Mouse (Mus musculus) thymus, adult 18-20 months (tissue): ENCODE data around the gene Hmx3.

Experiments
- DNase-seq, 2 experiments: peaks; one replicate each; pipeline ENCODE4 v3.0.0; 2022; ENCODE audit warnings: mixed read lengths in 2 of 2

The Hmx3 gene

DNA sequence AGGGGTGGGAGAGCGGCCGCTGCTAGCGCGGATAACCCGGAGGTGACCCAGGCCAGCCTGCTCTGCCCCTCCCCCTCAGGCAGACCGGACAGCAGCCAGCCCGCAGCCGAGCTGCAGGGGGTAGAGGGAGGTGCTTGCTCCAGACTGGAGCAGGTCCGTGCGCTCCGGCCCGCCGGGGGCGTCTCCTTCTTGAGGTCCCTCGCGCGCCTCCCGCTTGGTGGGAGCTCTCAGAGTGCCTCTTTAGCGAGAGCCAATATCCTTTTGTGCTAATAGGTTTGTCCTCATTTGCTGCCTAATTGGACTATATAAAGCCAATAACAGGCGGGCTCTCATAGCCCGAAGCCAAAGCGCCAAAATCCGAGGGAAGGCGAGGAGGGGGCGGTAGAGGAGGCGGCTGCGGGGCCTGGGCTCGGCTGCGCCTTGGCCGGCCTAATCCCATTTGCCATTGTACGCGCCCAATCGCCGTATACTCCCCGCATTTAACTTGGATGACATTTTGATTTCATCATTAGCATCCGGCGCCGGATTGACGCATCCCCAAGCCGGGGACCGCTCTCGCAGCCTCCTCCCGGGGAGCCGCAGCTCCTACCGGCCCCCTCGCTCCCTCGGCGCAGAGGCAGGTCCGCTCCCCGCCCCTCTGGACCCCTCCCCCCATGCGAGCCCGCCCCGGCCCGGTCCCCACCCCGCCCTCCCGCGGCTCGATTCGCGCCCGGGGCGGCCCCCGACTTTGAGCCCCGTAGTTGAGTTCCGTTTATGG, at the start of gene Hmx3:
Gene Hmx3 (plus strand): TSS at position 753 of the 757 bp plus-strand sequence.
- DNase-seq: no peak

DNA sequence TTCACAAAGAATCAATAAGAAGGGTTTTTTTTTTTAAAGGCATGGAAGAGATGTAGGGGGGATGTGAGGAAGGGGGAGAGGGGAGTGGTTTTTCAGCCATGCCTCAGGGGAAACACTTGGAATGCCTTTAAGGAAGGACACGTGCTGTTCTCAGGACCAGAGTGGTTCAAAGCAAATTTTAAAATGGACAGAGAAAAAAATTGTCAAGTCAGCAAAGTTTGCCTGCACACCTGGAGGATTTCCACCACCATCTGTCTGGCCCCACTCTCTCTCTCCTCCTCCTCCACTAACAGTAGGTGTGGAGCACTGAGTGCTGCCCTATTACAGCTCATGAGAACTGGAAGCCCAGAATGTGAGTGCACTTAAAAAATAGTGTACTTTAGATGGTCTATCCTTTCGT, 38.9 kb upstream of the Hmx3 start:
- DNase-seq: no peak

DNA sequence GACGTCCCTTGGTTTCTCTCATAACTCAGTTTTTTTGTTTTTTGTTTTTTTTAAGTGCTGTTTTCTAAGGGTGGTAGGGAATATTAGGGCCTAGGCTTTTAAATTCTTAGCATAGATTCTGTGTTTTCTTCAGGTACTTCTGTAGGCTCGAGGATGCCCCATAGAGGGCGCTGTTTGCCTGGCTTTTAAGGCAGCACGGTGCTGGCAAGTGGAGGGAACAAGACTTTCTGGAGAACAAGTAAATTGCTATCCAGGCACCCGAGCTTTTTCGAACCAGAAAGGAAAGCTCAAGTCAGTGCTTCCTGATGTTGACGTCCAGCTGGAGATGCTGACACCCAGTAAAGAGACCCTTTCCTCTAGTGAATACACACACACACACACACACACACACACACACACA, 2.7 kb upstream of the Hmx3 start:
- peak; percentile 35 to 42 for DNase-seq

DNA sequence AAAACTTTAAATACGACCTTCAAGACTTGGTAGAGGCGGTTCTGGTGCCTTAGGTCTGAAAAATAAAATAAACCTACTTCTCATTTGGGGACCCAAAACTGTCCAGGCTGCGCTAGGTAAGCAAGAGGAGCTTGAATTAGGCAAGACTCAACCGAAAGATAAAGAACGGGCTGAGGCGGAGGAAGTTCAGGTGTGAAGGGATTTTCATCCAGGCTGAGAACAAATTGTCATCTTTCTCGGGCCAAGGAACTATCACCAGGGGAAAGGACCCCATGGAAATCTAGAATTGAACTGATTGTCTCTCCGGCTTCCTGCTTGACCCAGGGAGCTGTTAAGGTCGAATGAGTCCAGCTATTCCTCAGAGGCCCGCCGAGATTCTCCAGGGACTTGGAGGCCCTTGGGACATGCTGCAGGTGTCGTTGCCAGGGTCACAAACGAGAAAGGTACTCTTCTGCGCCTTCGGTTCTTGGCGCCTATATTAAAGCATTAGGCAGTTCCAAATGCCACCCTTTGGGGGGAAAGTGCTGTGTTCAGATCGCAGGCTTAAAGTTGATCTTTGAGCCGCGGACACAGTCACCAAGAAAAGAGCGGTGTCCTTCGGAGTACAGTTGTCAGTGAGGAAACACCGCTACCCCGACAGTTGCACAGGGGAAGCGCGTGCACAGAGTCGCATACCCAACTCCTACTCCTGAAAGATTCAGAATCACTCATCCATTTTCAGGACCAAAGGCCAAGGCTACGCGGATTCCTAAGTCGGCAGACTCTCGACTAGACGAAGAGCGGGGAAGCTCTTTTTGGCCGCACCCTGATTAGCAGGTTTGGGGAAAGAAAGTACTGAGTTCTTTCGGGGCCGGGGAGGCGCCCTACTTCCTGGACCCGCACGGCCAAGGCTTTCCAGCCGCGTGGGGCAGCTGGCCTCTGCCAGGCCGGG, 1.2 kb upstream of the Hmx3 start:
- DNase-seq: no peak

DNA sequence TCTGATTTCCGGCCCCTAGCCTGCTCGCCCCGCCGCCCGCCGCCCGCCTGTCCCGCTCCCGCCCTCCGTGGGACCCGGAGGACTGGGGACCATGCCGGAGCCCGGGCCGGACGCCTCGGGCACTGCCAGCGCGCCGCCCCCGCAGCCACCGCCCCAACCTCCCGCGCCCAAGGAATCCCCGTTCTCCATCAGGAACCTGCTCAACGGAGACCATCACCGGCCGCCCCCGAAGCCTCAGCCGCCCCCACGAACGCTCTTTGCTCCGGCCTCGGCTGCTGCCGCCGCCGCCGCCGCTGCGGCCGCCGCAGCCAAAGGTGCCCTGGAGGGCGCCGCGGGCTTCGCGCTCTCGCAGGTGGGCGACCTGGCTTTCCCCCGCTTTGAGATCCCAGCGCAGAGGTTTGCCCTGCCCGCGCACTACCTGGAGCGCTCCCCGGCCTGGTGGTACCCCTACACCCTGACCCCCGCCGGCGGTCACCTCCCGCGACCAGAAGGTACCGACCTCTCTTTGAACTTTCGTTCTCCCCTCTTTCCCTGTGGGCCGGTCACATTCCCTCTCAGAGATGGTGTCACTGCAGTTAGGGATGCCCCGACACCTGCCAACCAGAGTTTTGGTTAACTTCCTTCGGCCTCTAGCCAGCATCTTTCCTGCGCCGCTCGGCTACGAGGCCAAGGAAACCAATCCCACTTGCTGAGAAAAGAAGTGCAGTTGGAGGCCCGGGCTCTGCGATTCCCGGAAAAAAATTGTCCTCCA, 380 bp downstream of the Hmx3 start:
- DNase-seq: no peak

DNA sequence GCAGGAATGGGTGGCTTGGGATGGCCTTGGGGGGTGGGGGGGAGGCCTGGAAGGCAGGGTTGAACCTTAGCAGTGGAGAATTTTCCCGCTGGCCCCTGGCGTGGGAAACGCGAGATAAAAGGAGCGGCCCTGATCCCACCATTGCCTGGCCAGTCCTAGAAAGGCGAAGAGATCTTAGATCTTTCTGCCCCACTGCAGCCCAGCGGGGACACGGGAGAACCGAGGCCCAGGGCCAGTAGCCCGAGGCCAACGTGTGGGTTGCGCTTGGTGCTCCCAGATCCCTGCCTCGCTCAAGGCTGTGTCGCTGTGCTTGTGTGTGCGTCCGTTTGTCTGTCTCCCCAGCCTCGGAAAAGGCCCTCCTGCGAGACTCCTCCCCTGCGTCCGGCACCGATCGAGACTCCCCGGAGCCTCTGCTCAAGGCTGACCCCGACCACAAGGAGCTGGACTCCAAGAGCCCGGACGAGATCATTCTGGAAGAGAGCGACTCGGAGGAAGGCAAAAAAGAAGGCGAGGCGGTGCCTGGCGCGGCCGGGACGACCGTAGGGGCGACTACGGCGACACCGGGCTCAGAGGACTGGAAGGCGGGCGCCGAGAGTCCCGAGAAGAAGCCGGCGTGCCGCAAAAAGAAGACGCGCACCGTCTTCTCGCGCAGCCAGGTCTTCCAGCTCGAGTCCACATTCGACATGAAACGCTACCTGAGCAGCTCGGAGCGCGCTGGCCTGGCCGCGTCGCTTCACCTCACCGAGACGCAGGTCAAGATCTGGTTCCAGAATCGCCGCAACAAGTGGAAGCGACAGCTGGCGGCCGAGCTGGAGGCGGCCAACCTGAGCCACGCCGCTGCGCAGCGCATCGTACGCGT, 1.2 kb downstream of the Hmx3 start:
- DNase-seq: no peak

DNA sequence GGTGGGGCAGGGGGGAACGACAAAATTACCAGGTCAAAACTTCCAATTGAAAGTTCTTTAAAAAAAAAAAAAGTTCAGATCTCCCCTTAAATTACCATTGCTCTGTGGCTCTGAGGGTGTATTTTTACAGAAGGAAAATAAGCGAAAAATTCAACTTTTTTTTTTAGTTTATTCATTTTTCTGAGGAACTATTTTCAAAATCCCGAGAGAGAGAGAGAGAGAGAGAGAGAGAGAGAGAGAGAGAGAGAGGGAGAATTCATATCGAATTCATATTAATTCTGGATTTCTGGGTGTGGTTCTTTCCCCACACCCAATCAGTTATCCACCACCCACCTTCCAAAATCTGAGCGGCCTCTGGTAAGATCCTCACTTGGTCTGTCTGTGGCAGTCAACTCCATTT, 2.2 kb downstream of the Hmx3 start:
- no peak for DNase-seq

DNA sequence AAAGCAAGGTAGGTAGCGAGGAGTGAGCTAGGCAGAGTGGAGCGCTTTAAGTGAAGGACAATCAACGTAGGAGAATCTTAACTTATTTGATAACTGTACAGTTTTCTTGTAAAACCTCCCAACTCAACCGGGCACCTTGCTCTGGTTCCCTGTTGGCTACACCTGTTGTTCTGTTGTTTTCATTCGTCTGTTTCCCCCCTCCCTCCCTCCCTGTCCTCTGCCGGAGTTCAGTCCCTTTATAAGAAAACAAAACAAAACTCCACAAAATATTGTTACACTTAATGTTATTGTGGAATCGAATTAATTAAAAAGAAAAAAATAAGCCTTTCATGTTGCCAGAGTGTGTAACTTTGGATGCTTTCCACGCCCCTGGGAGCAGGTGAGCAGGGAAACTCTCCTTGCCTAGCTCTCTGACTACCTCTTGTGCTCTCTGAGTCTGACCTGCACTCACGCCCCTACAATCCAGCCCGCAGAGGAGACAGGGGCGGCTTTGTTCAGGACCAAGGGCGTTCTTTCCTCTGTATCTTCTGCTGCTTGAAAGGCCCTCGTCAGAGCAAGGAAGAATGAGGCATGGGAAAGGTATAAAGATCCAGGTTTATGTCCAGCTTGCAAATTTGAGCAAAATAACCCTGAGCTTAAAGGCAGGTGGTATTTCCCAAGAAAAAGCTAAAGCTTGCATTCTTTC, 3.2 kb downstream of the Hmx3 start:
- DNase-seq: no peak

DNA sequence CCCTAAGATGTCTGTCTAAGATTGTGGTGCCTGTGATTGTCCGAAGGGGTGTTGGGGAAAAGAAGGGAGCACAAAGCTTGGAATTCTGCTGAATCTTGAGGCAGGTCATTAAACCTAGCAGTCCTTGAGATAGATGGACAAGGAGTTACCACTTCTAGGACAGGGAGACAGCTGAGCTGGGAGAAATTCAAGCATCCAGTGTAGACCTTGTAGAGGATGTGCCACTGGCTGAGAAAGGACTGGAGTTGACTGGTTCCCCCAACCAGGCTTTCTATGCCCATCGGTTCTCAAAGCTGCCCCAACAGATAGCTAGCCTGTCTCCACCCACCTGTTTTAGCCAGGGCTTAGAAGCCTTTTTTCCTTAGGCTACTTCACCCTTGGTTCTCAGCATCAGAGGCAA, 3.8 kb downstream of the Hmx3 start:
- DNase-seq: no peak

DNA sequence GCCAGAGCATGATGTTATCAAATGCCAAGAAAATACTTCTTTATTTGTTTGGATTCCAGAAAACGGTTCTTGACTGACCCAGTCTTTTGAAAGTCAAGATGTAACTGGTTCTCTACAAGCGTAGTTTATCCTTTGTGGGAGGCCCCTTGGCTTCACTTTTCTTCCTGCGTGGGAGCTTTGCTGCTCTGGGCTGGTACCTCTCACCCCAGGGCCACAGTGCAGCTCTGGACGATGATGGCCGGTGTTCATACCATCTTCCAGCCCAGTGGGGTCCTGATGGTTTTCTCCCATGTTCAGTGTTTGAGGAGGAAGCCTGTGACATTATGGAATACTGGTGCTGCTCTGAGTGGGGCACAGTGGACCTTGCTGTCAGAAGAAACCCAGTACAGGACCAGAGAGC, 4.8 kb downstream of the Hmx3 start:
- no peak for DNase-seq

DNA sequence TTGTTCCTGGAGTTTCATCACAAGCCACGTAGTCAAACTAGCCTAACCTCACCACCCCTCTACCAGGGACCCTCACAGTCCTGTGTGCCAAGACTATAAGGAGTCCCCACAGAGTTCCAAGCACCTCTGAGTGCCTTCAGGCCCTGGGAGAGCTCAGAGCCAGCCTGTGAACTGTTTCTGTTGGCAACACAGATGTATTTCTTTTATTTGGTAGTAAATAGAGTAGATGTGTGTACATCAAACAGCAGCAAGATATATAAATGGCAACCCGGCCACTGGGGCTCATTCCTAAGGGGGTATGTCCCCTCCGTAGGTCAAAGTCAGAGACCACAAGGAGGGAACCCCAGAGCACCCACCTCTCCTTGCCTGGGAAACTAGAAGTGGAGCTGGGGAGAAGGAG, 5.8 kb downstream of the Hmx3 start, which contains the start of gene Hmx2:
Gene Hmx2 (plus strand): TSS at position 301 of the 400 bp plus-strand sequence.
- DNase-seq: no peak

DNA sequence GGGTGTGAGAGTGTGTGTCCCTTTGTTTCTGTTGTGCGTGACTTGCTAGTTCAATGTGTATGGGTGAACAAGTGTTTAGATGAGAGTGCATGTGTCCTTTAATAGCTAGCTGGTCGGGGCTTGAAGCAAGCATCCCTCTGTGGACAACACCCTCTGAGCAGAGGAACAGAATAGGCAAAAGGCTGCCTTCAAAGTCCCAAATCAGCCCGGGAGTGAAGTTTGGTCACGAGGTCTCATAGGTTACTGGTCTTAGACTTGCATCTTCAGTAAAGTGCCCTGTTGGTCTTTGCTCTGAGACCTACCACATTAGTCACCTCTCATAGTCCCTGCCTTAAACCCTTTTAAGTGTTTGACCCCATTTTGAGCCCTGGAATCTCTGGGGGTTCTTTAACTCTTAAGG, 8.8 kb downstream of the Hmx3 start:
- no peak for DNase-seq

DNA sequence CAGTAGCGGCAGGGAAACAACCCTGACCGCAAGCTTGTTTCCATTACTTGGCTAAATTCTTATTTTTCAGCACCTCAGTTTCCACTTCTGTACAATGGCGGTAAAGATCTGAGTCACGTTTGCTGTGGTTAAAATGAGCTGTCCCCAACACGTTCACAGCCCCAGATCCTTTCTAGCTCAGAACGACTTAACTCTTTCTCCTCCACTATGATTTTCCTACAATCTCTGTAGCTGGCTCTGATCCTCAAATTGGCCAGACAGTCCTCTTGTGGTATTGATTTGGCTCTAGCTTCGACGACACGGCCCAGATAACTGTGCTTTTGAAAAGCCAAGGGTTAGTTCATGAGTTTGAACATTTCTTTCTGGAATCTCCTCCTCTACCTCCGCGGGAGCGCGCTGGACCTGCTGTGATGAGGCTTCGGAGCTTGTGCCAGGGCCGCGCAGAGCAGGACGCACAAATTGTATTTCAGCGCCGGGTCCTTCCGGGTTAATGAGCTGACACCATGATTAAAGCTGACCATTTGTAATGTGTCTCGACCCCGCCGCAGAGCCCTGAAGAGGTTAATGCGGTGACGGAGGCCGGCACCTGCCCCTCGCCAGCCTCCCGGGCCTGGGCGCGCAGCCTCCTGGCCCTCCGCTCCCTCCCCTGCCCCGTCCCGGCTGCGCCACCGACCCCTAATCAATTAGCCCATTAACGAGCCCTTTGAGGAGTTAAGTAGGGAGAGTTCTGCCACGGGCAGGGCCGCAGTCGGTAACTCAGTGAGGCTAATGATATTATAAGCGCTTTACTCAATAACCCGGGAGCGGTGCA, 9.5 kb downstream of the Hmx3 start:
- no peak for DNase-seq

DNA sequence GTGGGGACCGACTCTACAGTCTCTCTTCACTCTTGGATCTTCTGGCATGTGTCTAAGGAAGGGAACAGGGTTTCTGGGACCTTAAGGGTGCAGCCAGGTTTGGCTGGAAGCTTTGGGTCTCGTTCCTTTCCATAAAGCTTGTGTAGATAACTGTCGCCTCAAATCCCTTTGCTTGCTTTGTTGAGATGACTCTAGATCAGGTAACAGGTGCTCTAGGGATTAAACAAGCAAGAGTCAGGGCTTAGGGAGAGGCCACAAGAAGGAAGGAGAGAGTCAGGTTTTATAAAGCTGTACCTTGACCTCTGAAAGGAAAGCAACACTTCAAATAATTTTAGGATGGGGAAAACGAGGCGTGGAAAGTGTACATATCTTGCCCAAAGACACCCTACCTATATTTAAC, 10.1 kb downstream of the Hmx3 start:
- DNase-seq: no peak

DNA sequence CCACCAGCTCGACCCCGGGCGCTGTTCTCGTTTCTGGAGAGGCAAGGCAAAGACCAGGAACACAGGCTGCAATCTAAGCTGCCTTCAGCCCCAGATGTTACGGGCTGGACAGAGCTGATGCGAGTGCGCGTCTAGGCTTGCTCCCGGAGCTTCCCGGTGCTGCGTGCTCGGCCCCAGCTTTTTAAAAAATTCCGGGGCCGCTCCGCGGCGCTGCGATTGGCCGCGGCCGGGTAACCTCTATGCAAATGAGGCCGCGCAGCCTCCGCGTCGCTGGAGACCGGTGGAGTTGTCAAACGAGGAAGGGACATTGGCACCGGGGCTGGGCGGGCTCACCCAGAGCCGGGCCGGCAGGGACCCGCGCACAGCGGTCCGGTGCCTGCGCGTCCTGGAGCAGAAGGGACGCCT, 11.1 kb downstream of the Hmx3 start:
- DNase-seq: peak; percentile 34 to 39

DNA sequence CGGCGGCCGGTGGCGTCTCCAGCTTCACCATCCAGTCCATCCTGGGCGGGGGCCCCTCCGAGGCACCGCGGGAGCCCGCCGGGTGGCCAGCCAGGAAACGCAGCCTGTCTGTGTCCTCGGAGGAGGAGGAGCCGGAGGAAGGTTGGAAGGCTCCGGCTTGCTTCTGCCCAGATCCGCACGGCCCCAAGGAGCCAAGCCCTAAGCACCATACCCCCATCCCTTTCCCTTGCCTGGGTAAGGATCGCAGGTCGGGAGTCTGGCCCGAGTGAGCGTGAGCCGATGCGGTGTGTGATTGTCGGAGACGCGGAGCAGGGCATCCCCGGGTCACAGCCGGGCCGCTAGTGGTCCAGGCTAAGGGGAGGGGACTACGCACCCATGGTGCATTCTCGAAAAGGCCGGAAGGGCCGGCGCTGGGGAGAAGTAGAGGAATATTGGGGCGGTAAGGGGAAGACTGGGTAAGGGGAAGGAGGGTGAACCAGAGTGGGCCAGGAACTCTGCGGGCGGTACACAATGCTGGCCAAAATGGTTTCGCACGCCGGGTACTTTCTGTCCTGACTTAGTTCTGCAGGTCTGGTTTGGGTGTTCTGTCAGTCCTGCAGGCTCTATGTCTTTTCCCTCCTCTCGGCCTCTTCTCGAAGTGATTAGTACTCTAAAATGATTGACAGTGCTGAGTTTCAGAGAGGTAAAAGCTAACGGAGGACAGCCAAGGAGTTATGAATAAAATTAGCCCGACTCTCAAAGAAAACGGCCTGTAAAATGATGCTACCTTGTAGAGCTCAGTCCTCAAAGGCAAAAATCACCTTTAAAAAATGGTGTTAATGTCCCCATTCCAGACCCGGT, 11.9 kb downstream of the Hmx3 start:
- DNase-seq: no peak

DNA sequence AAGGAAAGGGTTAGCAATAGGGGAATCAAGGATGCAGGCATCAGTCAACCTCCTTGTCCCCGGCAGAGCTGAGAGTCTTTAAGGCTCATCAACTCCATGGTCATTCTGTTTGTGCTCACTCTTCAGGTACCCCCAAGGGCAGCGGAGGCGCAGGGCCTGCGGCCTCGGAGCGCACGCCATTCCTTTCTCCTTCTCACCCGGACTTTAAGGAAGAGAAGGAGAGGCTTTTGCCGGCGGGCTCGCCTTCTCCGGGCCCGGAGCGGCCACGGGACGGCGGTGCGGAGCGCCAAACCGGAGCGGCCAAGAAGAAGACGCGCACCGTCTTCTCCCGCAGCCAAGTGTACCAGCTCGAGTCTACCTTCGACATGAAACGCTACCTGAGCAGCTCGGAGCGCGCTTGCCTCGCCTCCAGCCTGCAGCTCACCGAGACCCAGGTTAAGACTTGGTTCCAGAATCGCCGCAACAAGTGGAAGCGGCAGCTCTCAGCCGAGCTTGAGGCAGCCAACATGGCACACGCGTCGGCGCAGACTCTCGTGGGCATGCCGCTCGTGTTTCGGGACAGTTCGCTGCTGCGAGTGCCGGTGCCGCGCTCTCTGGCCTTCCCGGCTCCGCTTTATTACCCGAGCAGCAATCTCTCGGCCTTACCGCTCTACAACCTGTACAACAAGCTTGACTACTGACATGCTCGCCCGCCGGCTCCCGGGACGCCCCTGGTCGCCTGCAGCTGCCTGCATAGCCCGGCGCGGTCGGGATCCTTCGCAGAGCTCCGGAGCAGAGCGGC, 12.8 kb downstream of the Hmx3 start:
- no peak for DNase-seq

DNA sequence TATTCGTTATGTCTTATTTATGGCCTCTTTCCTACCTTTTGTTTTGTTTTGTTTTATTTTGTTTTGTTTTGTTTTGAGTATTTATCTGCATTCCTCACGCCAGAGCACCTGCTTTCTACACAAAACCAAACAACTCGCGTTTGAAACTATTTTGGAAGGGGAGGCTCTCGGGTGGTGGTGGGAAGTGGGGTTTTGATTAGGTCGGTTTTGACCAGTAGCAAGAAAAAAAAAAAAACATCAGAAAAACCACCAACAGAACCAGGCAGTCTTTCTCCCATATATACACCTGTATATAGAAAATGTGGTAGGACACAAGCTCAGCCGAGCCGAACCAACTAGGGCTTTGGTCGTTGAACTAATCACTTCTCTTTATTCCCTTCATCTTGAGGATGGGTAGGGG, 13.4 kb downstream of the Hmx3 start:
- no peak for DNase-seq
